Mouse (Mus musculus): ENCODE results near the gene Htr2b.

Htr2b gene

GRCm38 (mm10) chr1:86094413-86094812 lies 17.4 kb downstream of the Htr2b start:
- CTCF ChIA-PET: no interaction called here

GRCm38 (mm10) chr1:86076565-86076964 lies 35.2 kb downstream of the Htr2b start:
- CTCF ChIA-PET: no interaction called here

GRCm38 (mm10) chr1:86064271-86064991 lies 47.3 kb downstream of the Htr2b start, which contains the start of gene Psmd1:
TSS of gene Psmd1 (plus strand) at chr1:86064387.
- CTCF ChIA-PET: interaction anchor here (0.7 kb wide), 1 partner anchor 330 kb away, joined by 4 read pairs; no protein-coding TSS in a partner anchor

- CTCF ChIA-PET: no interaction called here
Observed at GRCm38 (mm10) chr1:86062523-86062922, 49.2 kb downstream of the Htr2b start.

- CTCF ChIA-PET: interaction anchor here (0.5 kb wide), 1 partner anchor 134 kb away, joined by 4 read pairs; no protein-coding TSS in a partner anchor
Observed at GRCm38 (mm10) chr1:86058856-86059769, 52.7 kb downstream of the Htr2b start.

GRCm38 (mm10) chr1:86056284-86056683 lies 55.5 kb downstream of the Htr2b start:
- CTCF ChIA-PET: no interaction called here

- CTCF ChIA-PET: no interaction called here
Observed at GRCm38 (mm10) chr1:86054943-86055342, 56.8 kb downstream of the Htr2b start.

GRCm38 (mm10) chr1:86053198-86053921 lies 58.4 kb downstream of the Htr2b start:
- CTCF ChIA-PET: no interaction called here
